Mouse (Mus musculus): ENCODE measurements around the gene Tmc6. TPM values are rescaled to one million over a fixed set of nuclear protein-coding genes. Genes with fewer than 3 reads are reported as not detected.

The Tmc6 gene
- polyA plus RNA-seq (2014; fragmentation: Illumina TruSeq; extraction: RNeasy Lipid Tissue Mini Kit (QIAGEN cat#74804); ENCODE audit: low read depth, low replicate concordance), result 1.5 TPM

DNA sequence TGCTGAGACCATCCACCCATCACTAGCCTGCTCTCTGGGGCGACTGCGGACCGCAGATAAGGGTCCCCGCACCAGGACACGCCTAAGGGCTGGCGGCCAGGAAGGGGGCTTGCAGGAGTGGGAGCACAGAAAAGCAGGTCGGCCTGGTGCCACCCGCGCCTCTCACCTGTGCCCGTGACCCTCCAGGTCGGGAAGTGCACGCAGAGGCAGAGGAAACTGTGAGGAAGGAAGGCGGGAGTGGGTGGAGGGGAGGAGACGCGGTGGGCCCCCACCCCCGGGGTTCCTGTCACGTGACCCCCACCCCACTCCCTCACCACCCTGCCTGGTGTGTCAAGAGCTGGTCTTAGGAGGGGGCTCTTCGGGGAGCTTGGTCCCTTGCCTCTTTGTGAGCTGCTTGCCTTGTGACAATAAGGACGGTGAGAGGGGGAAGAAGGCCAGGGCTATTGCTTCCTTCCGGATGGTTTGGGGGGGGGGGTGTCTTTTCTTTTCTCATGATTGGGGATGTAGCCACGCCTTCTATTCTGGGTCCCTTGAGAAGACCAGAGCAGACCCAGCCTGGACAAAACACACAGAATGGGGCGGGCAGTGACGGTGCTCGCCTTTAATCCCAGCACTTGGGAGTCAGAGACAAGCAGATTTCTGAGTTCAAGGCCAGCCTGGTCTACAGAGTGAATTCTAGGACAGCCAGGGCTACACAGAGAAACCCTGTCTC lies at the start of gene Tmc6, which contains the start of gene Tmc8:
Tmc6 (minus strand) TSS at position 206 of the 712 bp plus-strand sequence.
Tmc8 (plus strand) TSS at position 84 of the 712 bp plus-strand sequence.

DNA sequence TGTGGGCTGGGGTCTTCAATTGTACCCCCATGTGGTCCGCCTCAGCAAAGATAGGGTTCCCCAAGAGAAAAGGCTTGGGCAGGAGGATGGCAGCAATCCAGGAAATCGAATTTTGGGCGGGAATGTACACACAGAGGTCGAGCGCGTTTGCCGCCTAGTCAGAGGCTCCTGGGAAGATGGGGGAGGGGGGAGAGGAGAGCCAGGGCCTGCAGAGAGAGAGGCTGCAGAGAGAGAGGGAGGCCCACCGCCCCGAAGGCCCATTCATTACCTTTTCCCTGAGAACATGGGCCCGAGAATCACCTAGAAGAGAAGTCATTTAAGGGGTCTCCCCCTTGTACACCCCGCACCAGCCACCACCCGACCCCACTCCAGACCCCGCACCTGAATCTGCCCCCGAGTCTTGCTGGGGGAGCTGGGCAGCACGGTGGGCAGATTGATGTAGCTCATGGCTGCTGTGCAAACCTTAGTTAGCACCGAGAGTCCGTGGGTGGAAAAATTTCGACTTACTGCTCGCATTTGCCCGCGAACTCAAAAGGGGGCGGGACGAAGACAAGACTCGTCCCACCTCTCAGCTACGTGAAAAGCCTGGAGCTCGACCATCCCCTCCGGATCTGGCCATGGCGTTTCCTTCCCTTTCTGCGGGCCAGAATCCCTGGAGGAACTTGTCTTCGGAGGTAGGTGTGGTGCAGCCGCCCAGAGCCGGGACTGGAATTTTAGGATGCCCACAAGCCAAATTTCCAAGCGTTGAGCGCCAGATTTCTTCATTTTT lies 43.5 kb upstream of the Tmc6 start, which contains the start of the genes Afmid and Tk1:
Afmid (plus strand) TSS at position 592 of the 769 bp plus-strand sequence.
Tk1 (minus strand) TSS at position 760 of the 769 bp plus-strand sequence.

DNA sequence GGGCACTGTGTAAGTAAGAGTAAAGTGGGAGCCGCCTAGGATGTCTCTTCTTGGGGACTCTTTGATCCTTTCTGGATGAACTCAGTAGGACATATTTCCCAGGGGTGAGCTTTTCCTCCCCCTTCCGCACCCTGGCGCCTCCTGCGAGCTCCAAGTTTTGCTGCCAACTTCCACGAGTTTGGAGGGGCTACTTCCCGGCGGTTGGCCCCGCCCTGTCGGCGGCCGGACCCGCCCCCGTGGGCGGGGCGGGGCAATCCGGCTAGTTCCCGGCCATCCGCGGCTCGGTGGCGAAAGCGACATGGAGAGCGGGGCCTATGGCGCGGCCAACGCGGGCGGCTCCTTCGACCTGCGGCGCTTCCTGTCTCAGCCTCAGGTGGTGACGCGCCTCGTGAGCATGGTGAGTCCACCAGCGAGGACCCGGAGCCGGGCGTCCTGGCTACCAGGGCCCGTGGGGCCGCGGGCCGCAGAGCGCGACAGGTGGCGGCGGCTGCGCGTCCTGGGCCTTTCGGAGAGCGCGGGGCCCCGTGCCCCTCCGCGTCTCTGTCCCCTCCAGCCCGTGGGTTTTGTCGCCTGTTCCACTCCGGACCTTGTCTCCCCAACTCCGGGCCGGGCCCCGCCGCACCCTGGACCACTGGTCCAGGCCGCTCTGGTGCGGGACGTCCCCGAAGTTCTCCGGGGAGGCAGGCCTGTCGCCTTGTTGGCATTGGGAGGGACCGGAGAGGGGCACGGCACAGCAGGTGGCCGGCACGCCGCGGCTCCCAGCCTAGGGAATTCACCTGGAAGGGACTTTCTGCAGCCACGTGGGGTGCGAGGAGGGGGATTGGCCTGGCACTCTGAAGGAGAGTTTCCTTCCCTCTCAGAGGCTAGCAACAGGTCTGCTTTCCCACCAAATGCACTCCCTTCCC lies 27.7 kb upstream of the Tmc6 start, which contains the start of the genes Gm20708 and Syngr2:
Gm20708 (plus strand) TSS at position 262 of the 905 bp plus-strand sequence.
Syngr2 (plus strand) TSS at position 262 of the 905 bp plus-strand sequence.

DNA sequence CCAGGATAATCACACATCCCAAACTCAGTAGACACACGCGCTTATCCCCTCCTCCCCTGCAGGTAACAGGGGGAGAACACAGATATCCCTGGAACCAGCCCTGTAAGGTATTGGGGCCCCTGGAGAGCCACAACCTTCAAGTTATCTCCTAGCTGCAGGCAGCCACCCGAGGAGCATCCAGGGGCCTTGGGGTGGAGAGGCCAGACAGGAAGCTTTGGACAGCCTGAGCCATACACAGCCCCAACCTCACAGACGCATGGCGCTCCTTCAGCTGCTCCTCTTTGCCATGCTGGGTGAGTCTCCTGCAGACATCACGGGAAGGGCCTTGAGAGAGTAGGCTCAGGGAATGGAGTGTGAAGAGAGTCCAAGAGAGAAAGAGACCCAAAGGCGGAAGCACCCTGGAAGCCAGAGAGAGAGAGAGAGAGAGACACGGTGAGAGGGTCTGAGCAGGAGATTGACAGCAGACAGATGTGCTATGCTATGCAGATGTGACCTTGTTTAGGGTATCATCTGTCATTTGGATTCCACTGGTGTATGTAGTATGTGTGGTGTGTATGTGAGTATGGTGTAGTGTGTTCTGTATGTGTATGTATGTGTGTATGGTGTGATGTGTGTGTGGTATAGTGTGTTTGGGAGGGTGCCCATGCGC lies 15.6 kb upstream of the Tmc6 start, which contains the start of gene 6030468B19Rik:
6030468B19Rik (plus strand) TSS at position 150 of the 649 bp plus-strand sequence.

Other genes with a start within 250 kb of the Tmc6 start
- gene Tnrc6c, start 127.9 kb downstream of the Tmc6 start, polyA plus RNA-seq (2014; fragmentation: Illumina TruSeq; extraction: RNeasy Lipid Tissue Mini Kit (QIAGEN cat#74804); ENCODE audit: low read depth, low replicate concordance), result 10.0 TPM
- gene Tmc8, start 122 bp downstream of the Tmc6 start, polyA plus RNA-seq (2014; fragmentation: Illumina TruSeq; extraction: RNeasy Lipid Tissue Mini Kit (QIAGEN cat#74804); ENCODE audit: low read depth, low replicate concordance), result 2.1 TPM
- not detected for gene 6030468B19Rik, start 15.5 kb upstream of the Tmc6 start, polyA plus RNA-seq (2014; fragmentation: Illumina TruSeq; extraction: RNeasy Lipid Tissue Mini Kit (QIAGEN cat#74804); ENCODE audit: low read depth, low replicate concordance)
- gene Gm20708, start 27.5 kb upstream of the Tmc6 start, polyA plus RNA-seq (2014; fragmentation: Illumina TruSeq; extraction: RNeasy Lipid Tissue Mini Kit (QIAGEN cat#74804); ENCODE audit: low read depth, low replicate concordance), result 5.9 TPM
- gene Syngr2, start 27.5 kb upstream of the Tmc6 start, polyA plus RNA-seq (2014; fragmentation: Illumina TruSeq; extraction: RNeasy Lipid Tissue Mini Kit (QIAGEN cat#74804); ENCODE audit: low read depth, low replicate concordance), result 13.9 TPM
- gene Afmid, start 43.7 kb upstream of the Tmc6 start, polyA plus RNA-seq (2014; fragmentation: Illumina TruSeq; extraction: RNeasy Lipid Tissue Mini Kit (QIAGEN cat#74804); ENCODE audit: low read depth, low replicate concordance), result 1.6 TPM
- gene Tk1, start 43.9 kb upstream of the Tmc6 start, polyA plus RNA-seq (2014; fragmentation: Illumina TruSeq; extraction: RNeasy Lipid Tissue Mini Kit (QIAGEN cat#74804); ENCODE audit: low read depth, low replicate concordance), result 1.1 TPM
- 20.3 TPM for gene Birc5, start 67.1 kb upstream of the Tmc6 start, polyA plus RNA-seq (2014; fragmentation: Illumina TruSeq; extraction: RNeasy Lipid Tissue Mini Kit (QIAGEN cat#74804); ENCODE audit: low read depth, low replicate concordance)
- gene Tmem235, start 78.6 kb upstream of the Tmc6 start, polyA plus RNA-seq (2014; fragmentation: Illumina TruSeq; extraction: RNeasy Lipid Tissue Mini Kit (QIAGEN cat#74804); ENCODE audit: low read depth, low replicate concordance), result not detected
- 0.82 TPM for gene Tha1, start 91.3 kb upstream of the Tmc6 start, polyA plus RNA-seq (2014; fragmentation: Illumina TruSeq; extraction: RNeasy Lipid Tissue Mini Kit (QIAGEN cat#74804); ENCODE audit: low read depth, low replicate concordance)
- gene Socs3, start 187.8 kb upstream of the Tmc6 start, polyA plus RNA-seq (2014; fragmentation: Illumina TruSeq; extraction: RNeasy Lipid Tissue Mini Kit (QIAGEN cat#74804); ENCODE audit: low read depth, low replicate concordance), result 0.98 TPM
- gene Pgs1, start 204.1 kb upstream of the Tmc6 start, polyA plus RNA-seq (2014; fragmentation: Illumina TruSeq; extraction: RNeasy Lipid Tissue Mini Kit (QIAGEN cat#74804); ENCODE audit: low read depth, low replicate concordance), result 4.2 TPM